Mouse (Mus musculus) gastrocnemius, adult 2 months (tissue): ENCODE data around the gene Slc34a2. TPM values are rescaled to one million over a fixed set of nuclear protein-coding genes. Genes with fewer than 3 reads are reported as not detected.
A peak's percentile ranks its signal among the peaks of the same experiment; 100 is the strongest.

Experiments used
- DNase-seq: peaks from one replicate; pipeline ENCODE4 v3.0.0; 2022
- H3K27ac ChIP-seq: fragments of 200-600 bp; 2 replicates; pipeline ENCODE4 v1.8.1; 2022; ENCODE audit warnings: mild to moderate bottlenecking
- H3K4me3 ChIP-seq: fragments of 200-600 bp; 2 replicates; pipeline ENCODE4 v1.8.1; 2022; ENCODE audit warnings: mild to moderate bottlenecking, moderate library complexity
- CTCF ChIP-seq: fragments of 200-600 bp; IDR thresholded peaks from 2 replicates; pipeline ENCODE4 v1.8.1; 2022; ENCODE audit warnings: antibody characterized with exemption, mild to moderate bottlenecking, moderate library complexity
- intact Hi-C: fragments of 180-260 bp; cut with DNase I; formaldehyde crosslinking; loops from one replicate; pipeline ENCODE4 v1.15.1; 2025
- total RNA-seq, 2 experiments: library from RNA; stranded (reverse); gene quantifications; 2 replicates each; pipeline ENCODE4 v1.2.3; 2021

The Slc34a2 gene
- total RNA-seq, 2 experiments from 2014 or later = not detected

DNA sequence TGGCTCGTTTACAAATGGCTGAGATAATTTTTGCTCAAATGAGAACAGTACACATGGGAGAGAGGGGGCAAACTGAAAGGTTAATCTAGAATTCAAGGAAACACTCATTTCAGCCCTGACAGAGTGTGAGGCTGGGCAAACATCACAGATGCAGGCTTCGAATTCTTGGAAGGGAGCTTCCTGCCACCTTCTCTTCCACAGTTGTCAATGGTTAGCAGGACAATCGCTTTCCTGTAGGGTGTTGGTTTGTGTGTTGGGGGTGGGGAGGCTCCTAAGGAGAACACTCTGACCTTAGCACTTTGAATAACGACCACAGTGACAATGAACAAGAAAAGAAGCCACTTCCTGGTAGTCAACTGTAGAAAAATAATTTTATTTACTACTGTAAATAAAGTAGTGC lies 68.8 kb downstream of the Slc34a2 start:
- intact Hi-C loops = loop anchor here (5.0 kb wide), 1 partner anchor 229 kb away; no protein-coding TSS in a partner anchor
- no peak for DNase-seq
- H3K27ac ChIP-seq = no peak overlapping the region
- no peak overlapping the region for H3K4me3 ChIP-seq
- TF ChIP-seq CTCF = no peak

DNA sequence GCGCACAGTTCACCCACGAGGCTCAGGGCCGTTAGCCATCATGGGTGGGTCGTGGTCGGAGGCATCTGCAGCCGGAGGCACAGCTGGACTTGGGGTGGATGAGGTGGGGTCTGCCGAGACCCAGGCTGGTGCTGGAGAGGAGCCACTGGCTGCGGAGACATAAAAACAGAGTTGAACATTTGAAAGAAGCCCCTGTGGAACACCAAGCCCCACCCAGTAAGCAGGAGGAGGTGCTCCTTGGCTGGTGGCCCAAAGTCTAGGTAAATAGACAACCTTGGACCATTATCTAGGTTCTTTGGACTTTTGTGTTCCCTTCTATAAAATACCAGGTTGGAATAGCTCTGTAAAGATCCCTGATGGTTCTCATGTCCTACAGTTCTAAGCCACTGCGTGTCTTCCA lies 70.1 kb downstream of the Slc34a2 start:
- no peak for DNase-seq
- no peak overlapping the region for H3K27ac ChIP-seq
- intact Hi-C loops = loop anchor here (5.0 kb wide), 1 partner anchor 231 kb away; no protein-coding TSS in a partner anchor
- no peak for TF ChIP-seq CTCF
- H3K4me3 ChIP-seq = no peak overlapping the region

DNA sequence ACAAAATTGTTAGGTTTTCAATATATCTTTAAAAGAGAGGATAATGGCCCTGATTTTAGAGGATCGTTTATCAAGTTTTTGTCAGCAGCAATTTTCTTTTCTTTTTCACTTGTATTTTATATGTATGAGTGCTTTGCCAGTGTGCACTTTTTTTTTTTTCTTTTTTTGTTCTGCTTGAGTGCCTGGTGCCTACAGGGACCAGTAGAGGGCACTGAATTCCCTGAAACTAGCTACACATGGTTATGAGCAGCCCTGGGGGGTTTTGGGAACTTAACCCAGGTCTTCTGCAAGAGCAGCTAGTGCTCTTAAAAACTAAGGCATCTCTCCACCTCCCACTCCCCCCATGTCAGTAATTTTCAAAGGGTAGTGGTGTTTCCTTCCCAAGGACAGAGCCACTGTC lies 70.8 kb downstream of the Slc34a2 start:
- peak; percentile 36 for TF ChIP-seq CTCF
- no peak for DNase-seq
- H3K4me3 ChIP-seq = no peak overlapping the region
- intact Hi-C loops = loop anchor here (5.0 kb wide), 1 partner anchor 231 kb away; no protein-coding TSS in a partner anchor
- H3K27ac ChIP-seq = no peak overlapping the region

GRCm38 (mm10) chr5:53110225-53110624 lies 72.3 kb downstream of the Slc34a2 start:
- intact Hi-C loops = no loop called here
- H3K27ac ChIP-seq = no peak overlapping the region

DNA sequence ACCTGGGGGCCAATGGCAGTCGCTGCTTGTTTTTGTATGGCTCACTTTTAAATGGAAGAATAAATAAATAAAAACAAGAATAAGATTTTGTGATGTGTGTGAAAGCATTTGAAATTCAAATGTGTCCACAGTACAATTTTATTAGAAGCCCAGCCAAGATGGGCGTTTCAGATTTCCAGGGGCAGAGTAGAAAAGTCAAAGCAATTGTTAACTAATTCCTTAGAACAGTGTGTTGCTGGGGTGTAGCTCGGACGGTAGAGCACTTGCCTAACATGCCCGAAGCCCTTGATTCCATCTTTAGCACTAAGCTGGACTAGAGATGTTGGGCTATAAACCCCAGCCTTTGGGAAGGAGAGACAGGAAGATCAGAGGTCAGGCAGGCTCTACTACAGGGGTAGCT lies 73.2 kb downstream of the Slc34a2 start:
- intact Hi-C loops = no loop called here
- no peak overlapping the region for H3K4me3 ChIP-seq
- no peak overlapping the region for H3K27ac ChIP-seq
- DNase-seq = no peak
- no peak for TF ChIP-seq CTCF

More at GRCm38 (mm10) chr5:53110225-53110624, 72.3 kb downstream of the Slc34a2 start:
- no peak for DNase-seq
- no peak overlapping the region for H3K4me3 ChIP-seq
- TF ChIP-seq CTCF = no peak

- H3K27ac ChIP-seq = no peak overlapping the region
- H3K4me3 ChIP-seq = no peak overlapping the region
- DNase-seq = no peak
- peak; percentile 39 for TF ChIP-seq CTCF
- intact Hi-C loops = no loop called here
Observed at GRCm38 (mm10) chr5:53112942-53113341, 75.1 kb downstream of the Slc34a2 start.

- TF ChIP-seq CTCF = no peak
- H3K4me3 ChIP-seq = no peak overlapping the region
- DNase-seq = no peak
- intact Hi-C loops = no loop called here
- no peak overlapping the region for H3K27ac ChIP-seq
Observed at GRCm38 (mm10) chr5:53114616-53115267, 76.9 kb downstream of the Slc34a2 start.

GRCm38 (mm10) chr5:53118212-53118611 lies 80.3 kb downstream of the Slc34a2 start:
- no peak overlapping the region for H3K27ac ChIP-seq
- intact Hi-C loops = no loop called here
- TF ChIP-seq CTCF = no peak
- H3K4me3 ChIP-seq = no peak overlapping the region
- DNase-seq = no peak

GRCm38 (mm10) chr5:53119689-53120088 lies 81.8 kb downstream of the Slc34a2 start:
- no peak for DNase-seq
- intact Hi-C loops = no loop called here
- no peak overlapping the region for H3K27ac ChIP-seq
- no peak overlapping the region for H3K4me3 ChIP-seq
- TF ChIP-seq CTCF = no peak

Other genes starting within 250 kb of the Slc34a2 start
- gene Anapc4, start 204.1 kb upstream of the Slc34a2 start, total RNA-seq = 10 to 100 TPM; 35.1 to 37.4 TPM
- gene Sel1l3, start 175.8 kb downstream of the Slc34a2 start, total RNA-seq = 10 to 100 TPM; 59.8 to 69.4 TPM
- 10 to 100 TPM; 55.5 to 67.5 TPM for gene Smim20, start 229.0 kb downstream of the Slc34a2 start, total RNA-seq